Mouse (Mus musculus) heart, embryonic 15.5 days (tissue): ENCODE data around the gene Max. TPM values are rescaled to one million over a fixed set of nuclear protein-coding genes. Genes with fewer than 3 reads are reported as not detected.

Experiments used
- ATAC-seq: fragments of 200-750 bp; cut with Nextera tagmentation; replicated peaks from 2 replicates; pipeline ENCODE4 v1.8.0; 2017; ENCODE audit warnings: low read depth, moderate TSS enrichment; ENCODE audit not compliant: insufficient number of reproducible peaks, insufficient read depth, low FRiP score
- H3K27ac ChIP-seq: fragments of 300-500 bp; sonication (generic); 2 replicates; pipeline ENCODE4 v1.5.1; 2015; ENCODE audit warnings: mild to moderate bottlenecking, inconsistent platforms
- H3K27me3 ChIP-seq: fragments of 300-500 bp; sonication (generic); 2 replicates; pipeline ENCODE4 v1.6.1; 2015; ENCODE audit warnings: inconsistent platforms
- H3K36me3 ChIP-seq: fragments of 300-500 bp; sonication (generic); 2 replicates; pipeline ENCODE4 v1.6.1; 2015; ENCODE audit warnings: mild to moderate bottlenecking, inconsistent platforms
- H3K4me1 ChIP-seq: fragments of 300-500 bp; sonication (generic); replicated peaks from 2 replicates; pipeline ENCODE4 v1.6.1; 2015; ENCODE audit warnings: inconsistent platforms
- H3K4me2 ChIP-seq: fragments of 300-500 bp; sonication (generic); 2 replicates; pipeline ENCODE4 v1.6.1; 2015; ENCODE audit warnings: inconsistent platforms, mild to moderate bottlenecking, moderate library complexity
- H3K4me3 ChIP-seq: fragments of 300-500 bp; sonication (generic); 2 replicates; pipeline ENCODE4 v1.5.1; 2015; ENCODE audit warnings: mild to moderate bottlenecking, inconsistent platforms
- H3K9ac ChIP-seq: fragments of 300-500 bp; sonication (generic); 2 replicates; pipeline ENCODE4 v1.6.1; 2015; ENCODE audit warnings: mild to moderate bottlenecking, inconsistent platforms
- H3K9me3 ChIP-seq: fragments of 300-500 bp; sonication (generic); replicated peaks from 2 replicates; pipeline ENCODE4 v1.6.1; 2016; ENCODE audit warnings: inconsistent platforms
- WGBS: fragments of 180-500 bp; shearing (Covaris S2); methylation state at CpG from one replicate; pipeline ENCODE4 v1.1.7; 2015; ENCODE audit warnings: mixed read lengths; 5-methylcytosine and 5-hydroxymethylcytosine counted together
- polyA plus RNA-seq: library from polyadenylated mRNA; unstranded; fragments of >200 nt; fragmentation: Nextera tagmentation; extraction: Ambion mirVana; gene quantifications from 2 replicates; pipeline ENCODE4 v1.2.1, GENCODE M21; 2015

The Max gene
- polyA plus RNA-seq, 1 experiment from 2014 or later, result 8.4 TPM

DNA sequence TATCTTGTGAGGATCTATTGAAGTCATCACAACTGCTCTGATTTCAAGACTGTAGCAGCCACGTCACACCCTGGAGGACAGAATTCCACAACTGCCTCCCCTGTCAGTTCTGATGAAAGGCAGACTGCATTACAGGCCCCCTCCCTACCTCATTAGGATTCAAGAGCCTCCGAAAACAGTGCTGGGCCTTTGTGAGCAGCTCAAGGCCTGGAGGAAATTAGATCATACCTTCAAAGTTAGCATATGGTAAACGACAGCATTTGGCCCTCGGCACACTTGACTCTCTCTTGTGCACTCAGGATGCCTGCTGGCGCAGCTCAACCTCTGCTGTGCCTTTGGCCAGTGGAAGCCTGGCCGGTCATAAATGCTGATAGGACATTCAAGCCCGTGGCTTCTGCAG, 66.2 kb downstream of the Max start:
- Histone ChIP-seq H3K9ac (no peak overlapping the region), H3K27me3 (no peaks in the 10 kb centered on the region), H3K9me3 (no peaks in the 10 kb centered on the region), H3K4me3 (no peak overlapping the region), H3K4me2 (no peak overlapping the region), H3K27ac (peak overlapping the region; percentile 63), H3K36me3 (no peaks in the 10 kb centered on the region; the same call in 1 of the 2 replicates), H3K4me1 (peaks cover 18% of the 10 kb centered on the region)
- 24% methylated on average over 7 of the region's 7 CpGs for WGBS
- peak; percentile 71 for ATAC-seq

DNA sequence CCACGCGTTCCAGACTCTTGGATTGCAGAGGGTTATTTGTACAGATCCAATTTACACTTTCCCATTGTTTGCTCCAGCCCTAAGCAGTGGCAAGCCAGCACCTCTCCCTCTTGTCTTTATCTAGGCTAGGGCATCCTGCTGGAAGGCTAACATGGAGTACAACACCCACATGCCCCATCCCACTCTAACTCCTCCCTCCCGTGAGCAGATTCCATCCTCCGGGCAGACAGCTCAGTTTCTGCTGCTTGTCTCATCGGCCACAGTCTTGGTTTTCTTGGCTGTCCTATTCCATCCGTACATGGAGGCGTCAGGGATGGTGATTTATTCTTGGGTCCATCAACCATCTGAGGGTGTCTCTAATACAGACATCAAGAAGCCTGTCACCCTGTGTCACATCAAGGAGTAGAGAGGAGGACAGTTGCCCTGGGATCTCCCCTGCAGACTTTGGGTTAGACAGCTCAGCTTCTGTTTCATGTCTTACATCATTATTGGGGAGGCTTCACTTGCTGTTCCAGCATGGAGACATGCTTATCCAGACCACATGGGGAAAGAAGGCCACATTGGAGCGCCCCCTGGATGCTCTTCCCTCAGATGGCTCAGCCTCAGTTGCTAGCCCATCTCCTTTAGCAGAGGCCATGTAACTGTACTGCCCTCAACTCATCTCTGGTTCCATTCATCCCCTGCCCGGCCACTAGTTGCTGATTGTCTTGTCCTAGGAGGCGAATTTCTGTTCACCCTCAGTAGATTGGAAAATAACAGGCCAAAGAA, 67.0 kb downstream of the Max start:
- no peak overlapping the region for H3K9ac ChIP-seq
- H3K27me3 ChIP-seq, result no peaks in the 10 kb centered on the region
- no peaks in the 10 kb centered on the region for H3K9me3 ChIP-seq
- no peak overlapping the region for H3K4me3 ChIP-seq
- WGBS, result 61% methylated on average over 10 of the region's 10 CpGs
- H3K4me1 ChIP-seq, result peaks cover 18% of the 10 kb centered on the region
- ATAC-seq, result no peak
- peak overlapping the region; percentile 63 for H3K27ac ChIP-seq
- H3K36me3 ChIP-seq, result no peaks in the 10 kb centered on the region; the same call in 1 of the 2 replicates
- no peak overlapping the region for H3K4me2 ChIP-seq

DNA sequence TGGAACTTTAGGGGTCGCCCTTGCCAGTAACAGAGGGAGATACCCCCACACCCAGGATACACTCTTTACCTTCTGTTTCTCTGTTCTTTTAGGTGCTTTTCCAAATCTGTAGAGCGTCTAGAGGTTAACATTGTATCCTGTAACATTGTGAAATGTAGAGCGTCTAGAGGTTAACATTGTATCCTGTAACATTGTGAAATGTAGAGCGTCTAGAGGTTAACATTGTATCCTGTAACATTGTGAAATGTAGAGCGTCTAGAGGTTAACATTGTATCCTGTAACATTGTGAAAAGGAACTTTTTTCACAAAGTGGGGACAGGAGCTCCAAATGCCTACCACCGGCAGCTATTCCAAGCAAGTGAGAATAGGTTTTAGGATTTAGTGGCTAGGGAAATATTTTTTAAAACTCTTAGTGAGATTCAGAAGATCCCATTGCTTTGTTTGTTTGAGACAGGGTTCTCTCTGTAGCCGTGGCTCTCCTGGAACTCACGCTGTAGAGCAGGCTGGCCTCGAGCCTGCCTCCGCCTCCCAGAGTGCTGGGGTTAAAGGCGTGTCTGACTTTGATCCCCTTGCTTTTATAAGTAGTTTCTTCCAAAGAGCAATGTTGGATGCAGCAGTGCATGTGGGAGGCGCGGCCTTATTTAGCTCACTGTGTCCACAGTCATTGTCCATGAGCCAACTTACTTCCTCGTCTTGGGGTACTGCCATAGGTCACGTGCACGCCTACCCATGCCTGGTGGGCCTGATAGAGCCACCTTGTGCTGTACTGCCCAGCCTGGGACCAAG, 68.9 kb downstream of the Max start:
- H3K4me1 ChIP-seq, result peaks cover 18% of the 10 kb centered on the region
- WGBS, result 91% methylated on average over 16 of the region's 16 CpGs
- H3K27me3 ChIP-seq, result no peaks in the 10 kb centered on the region
- H3K4me3 ChIP-seq, result no peak overlapping the region
- H3K9me3 ChIP-seq, result no peaks in the 10 kb centered on the region
- no peak overlapping the region for H3K9ac ChIP-seq
- H3K27ac ChIP-seq, result no peak overlapping the region
- no peaks in the 10 kb centered on the region; the same call in 1 of the 2 replicates for H3K36me3 ChIP-seq
- no peak overlapping the region for H3K4me2 ChIP-seq
- no peak for ATAC-seq

DNA sequence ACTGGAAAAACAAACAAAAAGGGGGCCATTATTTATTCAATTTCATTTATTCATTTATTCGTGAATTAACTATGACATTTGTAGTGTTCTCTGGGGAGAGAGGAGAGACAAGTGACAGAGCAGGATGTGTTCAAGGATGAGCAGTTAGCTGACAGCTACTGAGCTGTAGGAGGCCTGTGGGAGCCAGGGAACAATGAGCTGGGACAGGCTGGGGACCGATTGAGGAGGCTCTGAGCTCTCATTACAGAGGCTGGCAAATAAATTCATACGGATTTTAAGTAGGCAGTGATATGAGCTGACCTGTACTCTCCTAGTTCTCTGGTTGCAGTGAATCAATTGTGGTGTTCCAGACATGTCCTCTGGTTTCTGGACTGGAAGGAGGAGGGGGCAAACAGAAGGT, 70.8 kb downstream of the Max start:
- Histone ChIP-seq H3K9me3 (no peaks in the 10 kb centered on the region), H3K9ac (no peak overlapping the region), H3K4me3 (no peak overlapping the region), H3K4me1 (peaks cover 18% of the 10 kb centered on the region), H3K4me2 (no peak overlapping the region), H3K27ac (no peak overlapping the region), H3K27me3 (no peaks in the 10 kb centered on the region), H3K36me3 (no peaks in the 10 kb centered on the region)
- WGBS, result 71% methylated on average over 3 of the region's 3 CpGs
- ATAC-seq, result no peak

DNA sequence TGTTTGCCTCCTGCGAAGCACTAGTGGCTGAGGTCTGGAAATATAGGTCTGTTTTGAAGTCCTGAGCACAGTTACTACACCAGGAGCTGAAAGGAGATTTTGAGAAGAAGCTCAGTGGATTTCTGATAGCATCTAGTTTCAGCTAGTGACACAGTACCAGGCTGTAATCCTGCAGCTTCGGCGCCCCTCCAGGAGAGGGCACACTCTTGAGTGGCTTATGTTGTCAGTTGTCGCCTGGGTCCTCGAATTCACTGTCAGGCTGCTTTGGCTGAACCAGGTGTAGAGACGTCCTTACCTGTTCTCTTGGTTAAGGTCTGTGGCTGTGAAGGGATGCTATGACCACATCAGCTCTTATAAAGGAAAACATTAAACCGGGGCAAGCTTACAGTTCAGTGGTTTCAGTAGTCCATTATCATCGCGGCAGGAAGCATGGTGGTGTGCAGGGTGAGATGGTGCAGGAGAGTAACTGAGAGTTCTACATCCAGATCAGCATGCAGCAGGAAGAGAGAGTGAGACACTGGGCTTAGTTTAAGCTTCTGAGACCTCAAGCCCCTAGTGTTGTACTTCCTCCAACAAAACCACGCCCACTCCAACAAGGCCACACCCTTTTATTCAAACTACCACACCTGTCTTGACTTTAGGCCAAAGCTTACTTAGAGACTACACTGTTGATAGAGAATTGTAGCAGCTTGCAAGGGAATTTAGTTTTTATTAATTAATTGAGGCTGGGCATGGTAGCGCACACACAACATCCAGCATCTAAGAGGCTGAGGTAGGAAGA, 72.4 kb downstream of the Max start:
- H3K9ac ChIP-seq, result no peak overlapping the region
- H3K4me2 ChIP-seq, result no peak overlapping the region
- 90% methylated on average over 11 of the region's 11 CpGs for WGBS
- no peaks in the 10 kb centered on the region for H3K36me3 ChIP-seq
- no peak for ATAC-seq
- no peak overlapping the region for H3K27ac ChIP-seq
- H3K9me3 ChIP-seq, result no peaks in the 10 kb centered on the region
- H3K27me3 ChIP-seq, result no peaks in the 10 kb centered on the region
- no peak overlapping the region for H3K4me3 ChIP-seq
- peaks cover 3% of the 10 kb centered on the region; the same call in 1 of the 2 replicates for H3K4me1 ChIP-seq

DNA sequence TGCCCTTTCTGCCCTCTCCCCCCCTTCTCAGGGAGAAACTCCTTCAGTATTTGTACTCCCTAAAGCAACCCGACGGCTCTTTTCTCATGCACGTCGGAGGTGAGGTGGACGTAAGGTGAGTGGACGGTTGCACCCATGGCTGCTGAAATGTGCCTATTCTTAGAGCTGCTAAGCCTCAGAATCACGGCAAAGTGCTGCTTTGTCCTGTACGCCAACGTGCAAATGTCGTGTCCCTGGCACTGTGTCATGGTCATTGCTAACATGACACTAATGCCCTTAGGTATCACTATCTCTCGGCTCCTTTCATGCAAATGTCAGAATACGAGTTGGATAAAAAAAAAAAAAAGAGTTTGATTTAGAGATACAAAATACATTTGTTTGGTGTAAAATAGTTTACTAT, 74.1 kb downstream of the Max start:
- Histone ChIP-seq H3K4me3 (no peak overlapping the region), H3K4me2 (no peak overlapping the region), H3K27me3 (no peaks in the 10 kb centered on the region), H3K36me3 (no peaks in the 10 kb centered on the region), H3K9me3 (no peaks in the 10 kb centered on the region), H3K27ac (no peak overlapping the region), H3K9ac (no peak overlapping the region), H3K4me1 (peaks cover 12% of the 10 kb centered on the region)
- no peak; the same call in 1 of the 2 replicates for ATAC-seq
- 71% methylated on average over 12 of the region's 12 CpGs for WGBS

Other genes with a start within 250 kb of the Max start
- 173 and 183 TPM in 2 replicates for gene Churc1, start 196.7 kb downstream of the Max start, polyA plus RNA-seq
- 20.8 and 27.0 TPM in 2 replicates for gene Fntb, start 196.6 kb downstream of the Max start, polyA plus RNA-seq
- 0.69 and 1.7 TPM in 2 replicates for gene Gpx2, start 166.6 kb downstream of the Max start, polyA plus RNA-seq
- 3.5 and 12.0 TPM in 2 replicates for gene Rab15, start 139.3 kb downstream of the Max start, polyA plus RNA-seq